21 mouse cellular contexts compared by ENCODE assay signal in the genomic region with DNA sequence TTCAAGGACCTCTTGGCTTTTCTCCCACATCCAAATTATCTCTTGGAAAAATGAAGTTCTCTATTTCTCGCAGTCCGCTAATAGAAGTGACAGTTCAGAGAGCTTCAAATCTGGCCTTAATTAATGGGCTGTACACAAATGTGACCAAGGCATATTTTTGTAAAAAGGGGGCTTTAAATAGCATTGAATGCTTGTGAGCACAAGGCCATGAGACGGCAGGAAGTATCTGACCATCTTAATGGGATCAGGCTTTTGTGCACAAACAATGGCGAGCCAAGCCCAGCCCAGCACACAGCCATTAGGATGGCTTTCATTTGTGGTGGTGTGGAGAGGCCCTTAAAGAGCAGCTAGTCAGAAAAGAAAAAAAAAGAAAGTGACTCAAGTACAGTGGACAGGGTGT.
DNase-seq lines count a peak whose midpoint lies in the region; ATAC-seq and TF ChIP-seq lines count a peak whose summit lies in the region.
"Had no signal": no experiment of that assay in that cellular context is flagged by ENCODE, and none has a peak within 500 bp of the region (broad histone marks: within the 10 kb centered on the region; RNA-seq: fewer than 3 reads in every experiment).

No protein-coding gene starts in this region.

- TF ChIP-seq CTCF in layer of hippocampus, adult 2 months (conservative IDR thresholded peaks at IDR 0.05): no peak

- H3K4me2 ChIP-seq in forebrain, embryonic 13.5 days: no peak overlapping the region
- H3K4me2 ChIP-seq in midbrain, embryonic 16.5 days (ENCODE audit: low read length): no peak overlapping the region
- H3K4me2 ChIP-seq: embryonic facial prominence, embryonic 12.5 days; heart, embryonic 12.5 days; hindbrain, embryonic 13.5 days had no signal

- peaks cover 51% of the 10 kb centered on the region for H3K27me3 ChIP-seq in forebrain, embryonic 10.5 days (ENCODE audit: poor library complexity, severe bottlenecking)
- H3K27me3 ChIP-seq in forebrain, embryonic 13.5 days: no peaks in the 10 kb centered on the region
- no peaks in the 10 kb centered on the region for H3K27me3 ChIP-seq in midbrain, embryonic 10.5 days (ENCODE audit: low read depth, poor library complexity, severe bottlenecking)
- no peaks in the 10 kb centered on the region for H3K27me3 ChIP-seq in midbrain, embryonic 16.5 days (ENCODE audit: control insufficient read depth, insufficient read depth, low read depth, low read length)
- H3K27me3 ChIP-seq: embryonic facial prominence, embryonic 12.5 days; heart, embryonic 12.5 days; hindbrain, embryonic 13.5 days had no signal

- ATAC-seq in forebrain, embryonic 13.5 days: no peak
- ATAC-seq in midbrain, embryonic 16.5 days: no peak
- ATAC-seq: activated CD4-positive, CD25-positive, alpha-beta regulatory T cell, adult 4 months; forebrain, embryonic 14.5 days; hindbrain, postnatal 0 days had no signal

- H3K27ac ChIP-seq in forebrain, embryonic 10.5 days: no peak overlapping the region
- H3K27ac ChIP-seq in forebrain, embryonic 13.5 days: no peak overlapping the region
- peak overlapping the region; percentile 64 for H3K27ac ChIP-seq in midbrain, embryonic 10.5 days (replicated peaks)
- no peak overlapping the region for H3K27ac ChIP-seq in midbrain, embryonic 16.5 days (ENCODE audit: low read length)
- no peak overlapping the region for H3K27ac ChIP-seq in layer of hippocampus, adult 2 months
- H3K27ac ChIP-seq: embryonic facial prominence, embryonic 12.5 days; gastrocnemius, adult 2 months; hindbrain, embryonic 13.5 days; hindbrain, postnatal 0 days had no signal

- 33% methylated on average over 4 of the region's 4 CpGs for WGBS in forebrain, embryonic 10.5 days
- WGBS in forebrain, embryonic 13.5 days: 7% methylated on average over 4 of the region's 4 CpGs
- 38% methylated on average over 4 of the region's 4 CpGs for WGBS in midbrain, embryonic 10.5 days
- 24% methylated on average over 4 of the region's 4 CpGs for WGBS in midbrain, embryonic 16.5 days

- H3K36me3 ChIP-seq in forebrain, embryonic 10.5 days (replicated peaks): no peaks in the 10 kb centered on the region
- no peaks in the 10 kb centered on the region for H3K36me3 ChIP-seq in forebrain, embryonic 13.5 days (ENCODE audit: poor library complexity, severe bottlenecking)
- no peaks in the 10 kb centered on the region for H3K36me3 ChIP-seq in midbrain, embryonic 10.5 days
- no peaks in the 10 kb centered on the region for H3K36me3 ChIP-seq in midbrain, embryonic 16.5 days (ENCODE audit: control insufficient read depth, insufficient read depth, low read length)
- H3K36me3 ChIP-seq: embryonic facial prominence, embryonic 12.5 days; heart, embryonic 12.5 days; hindbrain, embryonic 13.5 days had no signal

- H3K9ac ChIP-seq in forebrain, embryonic 13.5 days: no peak overlapping the region
- no peak overlapping the region for H3K9ac ChIP-seq in midbrain, embryonic 16.5 days (ENCODE audit: low read depth, low read length)
- H3K9ac ChIP-seq: embryonic facial prominence, embryonic 12.5 days; heart, embryonic 12.5 days; hindbrain, embryonic 13.5 days had no signal

- peak; percentile 28 for DNase-seq in forebrain, embryonic 10.5 days (ENCODE audit: extremely low spot score, low spot score)
- DNase-seq in midbrain, embryonic 10.5 days (ENCODE audit: low spot score): no peak
- peak; percentile 11 for DNase-seq in ZHBTc4 (ENCODE audit: low read depth, low spot score)
- DNase-seq in retina, postnatal 1 day: peak; percentile 50
- no peak for DNase-seq in layer of hippocampus, adult 2 months (ENCODE audit: low spot score in 2 of 2)
- DNase-seq: adrenal gland, adult 2 months; adrenal gland, postnatal 25 days; cerebellum, adult 11 months; cerebellum, adult 8-10 months; cerebellum, postnatal 14 days; gastrocnemius, adult 2 months; gastrocnemius, postnatal 25 days; kidney, adult 11 months had no signal

- no peaks in the 10 kb centered on the region for H3K9me3 ChIP-seq in forebrain, embryonic 10.5 days
- no peaks in the 10 kb centered on the region for H3K9me3 ChIP-seq in forebrain, embryonic 13.5 days (replicated peaks)
- no peaks in the 10 kb centered on the region for H3K9me3 ChIP-seq in midbrain, embryonic 10.5 days (replicated peaks)
- no peaks in the 10 kb centered on the region for H3K9me3 ChIP-seq in midbrain, embryonic 16.5 days (replicated peaks; ENCODE audit: control insufficient read depth, low read length, poor library complexity, severe bottlenecking)
- H3K9me3 ChIP-seq: embryonic facial prominence, embryonic 12.5 days; heart, embryonic 12.5 days; hindbrain, embryonic 13.5 days had no signal

- H3K4me1 ChIP-seq in forebrain, embryonic 10.5 days: peaks cover 25% of the 10 kb centered on the region
- peaks cover 10% of the 10 kb centered on the region; the same call in 1 of the 2 replicates for H3K4me1 ChIP-seq in forebrain, embryonic 13.5 days
- peaks cover 27% of the 10 kb centered on the region for H3K4me1 ChIP-seq in midbrain, embryonic 10.5 days
- no peaks in the 10 kb centered on the region for H3K4me1 ChIP-seq in midbrain, embryonic 16.5 days (ENCODE audit: control insufficient read depth, insufficient read depth, low read length)
- H3K4me1 ChIP-seq: embryonic facial prominence, embryonic 12.5 days; heart, embryonic 12.5 days had no signal

- H3K4me3 ChIP-seq in forebrain, embryonic 10.5 days: no peak overlapping the region
- H3K4me3 ChIP-seq in forebrain, embryonic 13.5 days: no peak overlapping the region
- no peak overlapping the region for H3K4me3 ChIP-seq in midbrain, embryonic 10.5 days
- no peak overlapping the region for H3K4me3 ChIP-seq in midbrain, embryonic 16.5 days (ENCODE audit: low read depth, low read length)
- no peak overlapping the region for H3K4me3 ChIP-seq in layer of hippocampus, adult 2 months
- H3K4me3 ChIP-seq: embryonic facial prominence, embryonic 12.5 days; gastrocnemius, adult 2 months; heart, embryonic 12.5 days; hindbrain, embryonic 13.5 days had no signal

Comparison
In these comparisons a context has a peak if more than half of its experiments do, and no peak if none do; other contexts are left out.
1. DNase-seq: peak in forebrain, embryonic 10.5 days (single experiment), ZHBTc4 (single experiment) and retina, postnatal 1 day (single experiment); none in midbrain, embryonic 10.5 days (single experiment) and layer of hippocampus, adult 2 months (0 of 2).